Mouse (Mus musculus): ENCODE measurements around the gene Snta1.
"Not testable (repeated sequence)": the region's sequence is repeated elsewhere in the genome, so short reads cannot be mapped to it uniquely, and the experiment has no call there.

Snta1 gene

GRCm38 (mm10) chr2:154372151-154372829 lies 35.6 kb downstream of the Snta1 start:
- peak; percentile 88 for DNase-seq

GRCm38 (mm10) chr2:154367510-154367909 lies 40.4 kb downstream of the Snta1 start:
- DNase-seq, result no peak

- DNase-seq, result not testable (repeated sequence)
Measured at GRCm38 (mm10) chr2:154354000-154354425, 53.9 kb downstream of the Snta1 start.

GRCm38 (mm10) chr2:154348152-154348551 lies 59.7 kb downstream of the Snta1 start:
- no peak for DNase-seq

GRCm38 (mm10) chr2:154339356-154339755 lies 68.5 kb downstream of the Snta1 start:
- no peak for DNase-seq

GRCm38 (mm10) chr2:154338161-154338560 lies 69.7 kb downstream of the Snta1 start:
- DNase-seq, result no peak

GRCm38 (mm10) chr2:154335572-154335971 lies 72.3 kb downstream of the Snta1 start:
- DNase-seq, result no peak

- no peak for DNase-seq
Measured at GRCm38 (mm10) chr2:154326852-154327251, 81.0 kb downstream of the Snta1 start.

All from cerebellum, adult 9-10 months (tissue).